Mouse (Mus musculus) gastrocnemius, adult 2 months (tissue): ENCODE results near the gene Tmem9b. TPM values are rescaled to one million over a fixed set of nuclear protein-coding genes. Genes with fewer than 3 reads are reported as not detected.

ENCODE experiments used
- DNase-seq: peaks from one replicate; pipeline ENCODE4 v3.0.0; 2022
- H3K27ac ChIP-seq: fragments of 200-600 bp; 2 replicates; pipeline ENCODE4 v1.8.1; 2022; ENCODE audit warnings: mild to moderate bottlenecking
- H3K4me3 ChIP-seq: fragments of 200-600 bp; 2 replicates; pipeline ENCODE4 v1.8.1; 2022; ENCODE audit warnings: mild to moderate bottlenecking, moderate library complexity
- CTCF ChIP-seq: fragments of 200-600 bp; IDR thresholded peaks from 2 replicates; pipeline ENCODE4 v1.8.1; 2022; ENCODE audit warnings: antibody characterized with exemption, mild to moderate bottlenecking, moderate library complexity
- intact Hi-C: fragments of 180-260 bp; cut with DNase I; formaldehyde crosslinking; loops from one replicate; pipeline ENCODE4 v1.15.1; 2025
- total RNA-seq, 2 experiments: library from RNA; stranded (reverse); gene quantifications; 2 replicates each; pipeline ENCODE4 v1.2.3; 2021

Gene Tmem9b
- total RNA-seq, 2 experiments from 2014 or later = 28.1 to 30.4 TPM

GRCm38 (mm10) chr7:109700213-109700612 is 52.5 kb downstream of the Tmem9b start:
- no peak for DNase-seq
- H3K27ac ChIP-seq = no peak overlapping the region
- TF ChIP-seq CTCF = peak; percentile 13; the same call in 1 of the 2 replicates
- no peak overlapping the region for H3K4me3 ChIP-seq
- intact Hi-C loops = loop anchor here (5.0 kb wide), 1 partner anchor 173 kb away; no protein-coding TSS in a partner anchor

GRCm38 (mm10) chr7:109695339-109695726 is 57.3 kb downstream of the Tmem9b start:
- intact Hi-C loops = no loop called here
- DNase-seq = no peak
- no peak overlapping the region for H3K27ac ChIP-seq
- H3K4me3 ChIP-seq = no peak overlapping the region
- no peak for TF ChIP-seq CTCF

- no peak overlapping the region for H3K4me3 ChIP-seq
- intact Hi-C loops = no loop called here
- no peak for TF ChIP-seq CTCF
- DNase-seq = no peak
- no peak overlapping the region for H3K27ac ChIP-seq
Measured at GRCm38 (mm10) chr7:109694576-109695338, 57.9 kb downstream of the Tmem9b start.

- no peak for DNase-seq
- no peak overlapping the region for H3K4me3 ChIP-seq
- no peak overlapping the region for H3K27ac ChIP-seq
- no peak for TF ChIP-seq CTCF
- intact Hi-C loops = no loop called here
Measured at GRCm38 (mm10) chr7:109690961-109691360, 61.7 kb downstream of the Tmem9b start.

- intact Hi-C loops = no loop called here
- peak; percentile 29; the same call in 1 of the 2 replicates for TF ChIP-seq CTCF
- Histone ChIP-seq H3K27ac (no peak overlapping the region), H3K4me3 (no peak overlapping the region)
- DNase-seq = no peak
Measured at GRCm38 (mm10) chr7:109690101-109690500, 62.6 kb downstream of the Tmem9b start.

- no peak overlapping the region for H3K4me3 ChIP-seq
- intact Hi-C loops = no loop called here
- DNase-seq = no peak
- H3K27ac ChIP-seq = no peak overlapping the region
- TF ChIP-seq CTCF = no peak
Measured at GRCm38 (mm10) chr7:109686585-109687128, 66.0 kb downstream of the Tmem9b start.

Other genes with a start within 250 kb of the Tmem9b start
- under 1 TPM; 0.17 to 0.23 TPM for gene Trim66, start 244.7 kb downstream of the Tmem9b start, total RNA-seq
- gene Rpl27a, start 233.7 kb downstream of the Tmem9b start, total RNA-seq = 100 to 1,000 TPM in 1 of 2 experiments, 10 to 100 TPM in 1; 78.8 to 109 TPM
- 1 to 10 TPM; 6.8 to 7.7 TPM for gene St5, start 49.3 kb downstream of the Tmem9b start, total RNA-seq
- 10 to 100 TPM; 10.3 to 17.8 TPM for gene Akip1, start 49.2 kb downstream of the Tmem9b start, total RNA-seq
- gene BC051019, start 29.0 kb downstream of the Tmem9b start, total RNA-seq = not detected
- not detected for gene Ascl3, start 21.1 kb downstream of the Tmem9b start, total RNA-seq
- gene Nrip3, start 29.1 kb upstream of the Tmem9b start, total RNA-seq = not detected
- 1 to 10 TPM; 1.4 to 3.5 TPM for gene Scube2, start 112.8 kb upstream of the Tmem9b start, total RNA-seq
- gene Dennd5a, start 207.6 kb upstream of the Tmem9b start, total RNA-seq = 10 to 100 TPM; 34.4 to 52.4 TPM
- gene Tmem41b, start 234.1 kb upstream of the Tmem9b start, total RNA-seq = 10 to 100 TPM; 25.4 to 27.0 TPM